Mouse (Mus musculus) adrenal gland, postnatal 10 days (tissue): Measurements from ENCODE around the gene Ccdc115. TPM values are rescaled to one million over a fixed set of nuclear protein-coding genes. Genes with fewer than 3 reads are reported as not detected.

Source experiments
- microRNA-seq: library from miRNA; unstranded; fragments of <30 nt; microRNA quantifications from one replicate; pipeline ENCODE4 v1.2.0, GENCODE M21; 2021
- total RNA-seq, 2 experiments: library from RNA; stranded (reverse); gene quantifications; 2 replicates each; pipeline ENCODE4 v1.2.3; 2021

Ccdc115 gene
- total RNA-seq, 2 experiments from 2014 or later, result 20.7 to 22.0 TPM

Small RNAs within 50 kb of the gene (microRNA-seq; reads per million reads assigned to microRNA genes)
- 4.2 reads per million for gene Mir5103

Other genes starting within 250 kb of the Ccdc115 start
- 10 to 100 TPM; 50.7 to 60.9 TPM for gene Imp4, start 179 bp upstream of the Ccdc115 start, total RNA-seq
- 10 to 100 TPM; 10.6 to 11.3 TPM for gene Ptpn18, start 20.1 kb upstream of the Ccdc115 start, total RNA-seq
- gene Prss39, start 58.7 kb upstream of the Ccdc115 start, total RNA-seq, result not detected
- not detected for gene Cfc1, start 96.0 kb upstream of the Ccdc115 start, total RNA-seq
- not detected for gene Prss40, start 121.3 kb upstream of the Ccdc115 start, total RNA-seq
- gene Amer3, start 140.0 kb upstream of the Ccdc115 start, total RNA-seq, result 1 to 10 TPM in 1 of 2 experiments, under 1 TPM in 1; 0.69 to 1.1 TPM